7 mouse cellular contexts compared by ENCODE assay signal in the genomic region with DNA sequence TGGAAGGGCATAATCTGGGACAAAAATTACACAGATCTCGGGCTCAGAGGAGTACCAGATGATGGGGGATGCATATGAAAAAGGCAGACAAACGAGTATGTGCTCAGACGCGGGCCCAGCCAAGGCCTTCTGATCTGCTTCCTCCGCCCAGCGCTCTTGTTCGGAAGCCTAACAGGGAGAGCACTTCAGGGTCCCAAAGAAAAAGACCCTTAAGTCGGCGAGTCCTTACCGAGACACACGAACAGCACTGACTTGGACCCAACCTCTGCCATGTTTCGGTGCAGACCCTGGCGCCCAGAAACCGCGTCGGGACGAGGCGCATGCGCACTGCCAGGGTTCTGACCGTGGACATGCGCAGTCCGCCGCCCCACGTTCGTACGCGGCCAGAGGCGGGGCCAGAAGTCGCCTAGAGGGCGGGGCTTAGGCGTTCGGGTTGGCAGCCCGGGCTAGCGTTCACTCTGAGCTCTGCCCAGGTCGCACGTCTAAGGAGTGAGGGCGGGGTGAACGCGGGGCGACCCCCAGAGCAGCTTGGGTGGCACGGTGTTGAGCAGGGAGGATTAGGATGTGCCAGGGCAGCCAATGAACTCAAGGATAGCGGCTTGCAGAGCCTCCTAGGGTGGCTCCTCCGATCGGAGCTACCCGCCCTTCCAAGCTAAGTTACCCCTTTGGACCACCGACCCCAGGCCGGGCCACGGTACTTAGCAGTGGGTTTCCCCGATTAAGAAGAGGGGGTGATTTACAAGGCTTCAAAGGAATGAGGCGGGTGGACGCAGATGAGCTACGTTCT. TPM values are rescaled to one million over a fixed set of nuclear protein-coding genes. Genes with fewer than 3 reads are reported as not detected.
A peak's percentile ranks its signal among the peaks of the same experiment; 100 is the strongest.
DNase-seq lines count a peak whose midpoint lies in the region; ATAC-seq lines count a peak whose summit lies in the region.

Gene Acp1 (minus strand): TSS at position 329 of the 787 bp plus-strand sequence.
Gene Sh3yl1 (plus strand): TSS at position 408 of the 787 bp plus-strand sequence.

- H3K9me3 ChIP-seq in embryonic facial prominence, embryonic 10.5 days, result 0 out of 2 replicates have a peak, but pooled peaks cover 2% of the 10 kb centered on the region
- no peaks in the 10 kb centered on the region for H3K9me3 ChIP-seq in limb, embryonic 11.5 days (ENCODE audit: control insufficient read depth, low read length)
- H3K9me3 ChIP-seq in midbrain, embryonic 14.5 days (ENCODE audit: control insufficient read depth, low read length), result no peaks in the 10 kb centered on the region

- no peaks in the 10 kb centered on the region for H3K36me3 ChIP-seq in embryonic facial prominence, embryonic 10.5 days (replicated peaks)
- H3K36me3 ChIP-seq in limb, embryonic 11.5 days (ENCODE audit: control insufficient read depth, insufficient read depth, low read length), result no peaks in the 10 kb centered on the region
- no peaks in the 10 kb centered on the region for H3K36me3 ChIP-seq in midbrain, embryonic 14.5 days (ENCODE audit: control insufficient read depth, insufficient read depth, low read length)

- peak; percentile 98 for ATAC-seq in limb, embryonic 11.5 days (ENCODE audit: insufficient number of reproducible peaks, low FRiP score, low TSS enrichment, low read depth)
- peak; percentile 98 for ATAC-seq in midbrain, embryonic 14.5 days (ENCODE audit: low FRiP score, low TSS enrichment)

- H3K4me2 ChIP-seq in limb, embryonic 11.5 days (ENCODE audit: low read depth, severe bottlenecking), result peak within 1 kb of the TSS; percentile 97
- peak within 1 kb of the TSS; percentile 90 for H3K4me2 ChIP-seq in midbrain, embryonic 14.5 days (ENCODE audit: low read length)

- peak within 1 kb of the TSS; percentile 83 for H3K4me3 ChIP-seq in embryonic facial prominence, embryonic 10.5 days
- H3K4me3 ChIP-seq in limb, embryonic 11.5 days (ENCODE audit: low read depth, low read length), result peak within 1 kb of the TSS; percentile 62
- H3K4me3 ChIP-seq in midbrain, embryonic 14.5 days (replicated peaks; ENCODE audit: low read depth, low read length), result peak within 1 kb of the TSS; percentile 53

- peaks cover 18% of the 10 kb centered on the region for H3K4me1 ChIP-seq in embryonic facial prominence, embryonic 10.5 days
- peaks cover 3% of the 10 kb centered on the region for H3K4me1 ChIP-seq in limb, embryonic 11.5 days (ENCODE audit: control insufficient read depth, insufficient read depth, low read length)
- H3K4me1 ChIP-seq in midbrain, embryonic 14.5 days (ENCODE audit: control insufficient read depth, insufficient read depth, low read length), result peaks cover 24% of the 10 kb centered on the region

- H3K9ac ChIP-seq in limb, embryonic 11.5 days (ENCODE audit: low read length), result peak within 1 kb of the TSS; percentile 85
- peak within 1 kb of the TSS; percentile 83 for H3K9ac ChIP-seq in midbrain, embryonic 14.5 days (replicated peaks; ENCODE audit: low read length)

- H3K27me3 ChIP-seq in embryonic facial prominence, embryonic 10.5 days (replicated peaks; ENCODE audit: low read depth, poor library complexity, severe bottlenecking), result no peaks in the 10 kb centered on the region
- H3K27me3 ChIP-seq in limb, embryonic 11.5 days (ENCODE audit: control insufficient read depth, insufficient read depth, low read length), result no peaks in the 10 kb centered on the region
- no peaks in the 10 kb centered on the region for H3K27me3 ChIP-seq in midbrain, embryonic 14.5 days (ENCODE audit: control insufficient read depth, insufficient read depth, low read length)

- peak; percentile 98 for DNase-seq in adrenal gland, postnatal 10 days
- DNase-seq in embryonic facial prominence, embryonic 10.5 days (ENCODE audit: low spot score), result peak; percentile 95
- DNase-seq in heart, adult 11 months, result peak; percentile 99
- peak; percentile 97 for DNase-seq in kidney, adult 18-20 months
- peak; percentile 95 for DNase-seq in limb, embryonic 11.5 days (ENCODE audit: low spot score)
- DNase-seq in midbrain, embryonic 14.5 days, result peak; percentile 98
- DNase-seq in spleen, adult 18-20 months, result peak; percentile 90 to 98

- H3K27ac ChIP-seq in embryonic facial prominence, embryonic 10.5 days (replicated peaks), result peak within 1 kb of the TSS; percentile 91
- H3K27ac ChIP-seq in limb, embryonic 11.5 days (replicated peaks; ENCODE audit: low read depth, low read length), result no peak within 1 kb of the TSS
- H3K27ac ChIP-seq in midbrain, embryonic 14.5 days (replicated peaks; ENCODE audit: low read depth, low read length), result peak within 1 kb of the TSS; percentile 49

- under 1% methylated on average over 52 of the region's 52 CpGs for WGBS in embryonic facial prominence, embryonic 10.5 days
- under 1% methylated on average over 52 of the region's 52 CpGs for WGBS in limb, embryonic 11.5 days
- WGBS in midbrain, embryonic 14.5 days, result under 1% methylated on average over 52 of the region's 52 CpGs

RNA-seq across cellular contexts. Expression of gene Acp1, which starts in this region (rescaled TPM):
- 10 to 100 TPM; 62.3 to 65.5 TPM for total RNA-seq in adrenal gland, postnatal 10 days (2021)
- polyA plus RNA-seq in embryonic facial prominence, embryonic 10.5 days (2016; fragmentation: Nextera tagmentation; extraction: Ambion mirVana), result 237 and 238 TPM in 2 replicates
- polyA plus RNA-seq in limb, embryonic 11.5 days (2014; fragmentation: Nextera tagmentation; extraction: Ambion mirVana), result 207 and 222 TPM in 2 replicates
- polyA plus RNA-seq in midbrain, embryonic 14.5 days (2014; fragmentation: Nextera tagmentation; extraction: Ambion mirVana), result 135 and 138 TPM in 2 replicates

RNA-seq across cellular contexts. Expression of gene Sh3yl1, which starts in this region (rescaled TPM):
- 1 to 10 TPM; 4.8 to 5.8 TPM for total RNA-seq in adrenal gland, postnatal 10 days (2021)
- polyA plus RNA-seq in embryonic facial prominence, embryonic 10.5 days (2016; fragmentation: Nextera tagmentation; extraction: Ambion mirVana), result 17.7 and 18.4 TPM in 2 replicates
- polyA plus RNA-seq in limb, embryonic 11.5 days (2014; fragmentation: Nextera tagmentation; extraction: Ambion mirVana), result 11.3 and 15.7 TPM in 2 replicates
- polyA plus RNA-seq in midbrain, embryonic 14.5 days (2014; fragmentation: Nextera tagmentation; extraction: Ambion mirVana), result 47.5 and 49.9 TPM in 2 replicates
